7 mouse cellular contexts compared by ENCODE assay signal in genomic region chr11:49410540-49410939, GRCm38 (mm10). TPM values are rescaled to one million over a fixed set of nuclear protein-coding genes. Genes with fewer than 3 reads are reported as not detected.
DNase-seq lines count a peak whose midpoint lies in the region; ATAC-seq lines count a peak whose summit lies in the region.

No protein-coding gene starts in this region.

- no peak for ATAC-seq in kidney, embryonic 15.5 days (replicated peaks; ENCODE audit: low FRiP score)

- no peaks in the 10 kb centered on the region for H3K36me3 ChIP-seq in kidney, embryonic 15.5 days

- H3K4me3 ChIP-seq in kidney, embryonic 15.5 days (replicated peaks): no peak overlapping the region

- H3K27me3 ChIP-seq in kidney, embryonic 15.5 days: no peaks in the 10 kb centered on the region

- DNase-seq in kidney, adult 8-10 months: peak; percentile 9 to 17
- DNase-seq in CD4-positive helper T cell, adult 2 months (ENCODE audit: low read depth, low spot score): peak; percentile 15
- peak; percentile 42 for DNase-seq in MN1 (ENCODE audit: low spot score)
- peak; percentile 9 for DNase-seq in kidney, postnatal 10 days
- DNase-seq in urinary bladder, postnatal 4 days (ENCODE audit: low spot score in 2 of 2): no peak
- DNase-seq in gastrocnemius, adult 18-20 months (ENCODE audit: low spot score): no peak

- H3K9ac ChIP-seq in kidney, embryonic 15.5 days: no peak overlapping the region

- no peaks in the 10 kb centered on the region for H3K4me1 ChIP-seq in kidney, embryonic 15.5 days

- H3K9me3 ChIP-seq in kidney, embryonic 15.5 days (replicated peaks): no peaks in the 10 kb centered on the region

- no peak overlapping the region for H3K27ac ChIP-seq in kidney, embryonic 15.5 days

- 34% methylated on average over 1 of the region's 1 CpGs for WGBS in kidney, embryonic 15.5 days

- no peak overlapping the region for H3K4me2 ChIP-seq in kidney, embryonic 15.5 days

RNA-seq across cellular contexts. Expression of gene Olfr1389, which starts 12.3 kb away (rescaled TPM):
- not detected in 2 replicates for polyA plus RNA-seq in kidney, embryonic 15.5 days (2015; fragmentation: Nextera tagmentation; extraction: Ambion mirVana)
- total RNA-seq in gastrocnemius, adult 18-20 months (2021): not detected

RNA-seq across cellular contexts. Expression of gene Olfr1388, which starts 25.9 kb away (rescaled TPM):
- 0.06 and 0.09 TPM in 2 replicates for polyA plus RNA-seq in kidney, embryonic 15.5 days (2015; fragmentation: Nextera tagmentation; extraction: Ambion mirVana)
- under 1 TPM in 1 of 2 experiments, not detected in 1; 0.07 TPM for total RNA-seq in gastrocnemius, adult 18-20 months (2021)

RNA-seq across cellular contexts. Expression of gene Olfr1387, which starts 44.6 kb away (rescaled TPM):
- not detected in 2 replicates for polyA plus RNA-seq in kidney, embryonic 15.5 days (2015; fragmentation: Nextera tagmentation; extraction: Ambion mirVana)
- not detected for total RNA-seq in gastrocnemius, adult 18-20 months (2021)

RNA-seq across cellular contexts. Expression of gene Olfr1386, which starts 54.3 kb away (rescaled TPM):
- polyA plus RNA-seq in kidney, embryonic 15.5 days (2015; fragmentation: Nextera tagmentation; extraction: Ambion mirVana): not detected in 2 replicates
- not detected for total RNA-seq in gastrocnemius, adult 18-20 months (2021)

Comparison
In these comparisons a context has a peak if more than half of its experiments do, and no peak if none do; other contexts are left out.
1. DNase-seq: peak in kidney, adult 8-10 months (2 of 2), CD4-positive helper T cell, adult 2 months (single experiment), MN1 (single experiment) and kidney, postnatal 10 days (single experiment); none in urinary bladder, postnatal 4 days (0 of 2) and gastrocnemius, adult 18-20 months (single experiment).